Mouse (Mus musculus) heart, embryonic 15.5 days (tissue): ENCODE results near the gene Prss27. TPM values are rescaled to one million over a fixed set of nuclear protein-coding genes. Genes with fewer than 3 reads are reported as not detected.

Experiments used
- ATAC-seq: fragments of 200-750 bp; cut with Nextera tagmentation; replicated peaks from 2 replicates; pipeline ENCODE4 v1.8.0; 2017; ENCODE audit warnings: low read depth, moderate TSS enrichment; ENCODE audit not compliant: insufficient number of reproducible peaks, insufficient read depth, low FRiP score
- H3K27ac ChIP-seq: fragments of 300-500 bp; sonication (generic); 2 replicates; pipeline ENCODE4 v1.5.1; 2015; ENCODE audit warnings: mild to moderate bottlenecking, inconsistent platforms
- H3K27me3 ChIP-seq: fragments of 300-500 bp; sonication (generic); 2 replicates; pipeline ENCODE4 v1.6.1; 2015; ENCODE audit warnings: inconsistent platforms
- H3K36me3 ChIP-seq: fragments of 300-500 bp; sonication (generic); 2 replicates; pipeline ENCODE4 v1.6.1; 2015; ENCODE audit warnings: mild to moderate bottlenecking, inconsistent platforms
- H3K4me1 ChIP-seq: fragments of 300-500 bp; sonication (generic); replicated peaks from 2 replicates; pipeline ENCODE4 v1.6.1; 2015; ENCODE audit warnings: inconsistent platforms
- H3K4me2 ChIP-seq: fragments of 300-500 bp; sonication (generic); 2 replicates; pipeline ENCODE4 v1.6.1; 2015; ENCODE audit warnings: inconsistent platforms, mild to moderate bottlenecking, moderate library complexity
- H3K4me3 ChIP-seq: fragments of 300-500 bp; sonication (generic); 2 replicates; pipeline ENCODE4 v1.5.1; 2015; ENCODE audit warnings: mild to moderate bottlenecking, inconsistent platforms
- H3K9ac ChIP-seq: fragments of 300-500 bp; sonication (generic); 2 replicates; pipeline ENCODE4 v1.6.1; 2015; ENCODE audit warnings: mild to moderate bottlenecking, inconsistent platforms
- H3K9me3 ChIP-seq: fragments of 300-500 bp; sonication (generic); replicated peaks from 2 replicates; pipeline ENCODE4 v1.6.1; 2016; ENCODE audit warnings: inconsistent platforms
- WGBS: fragments of 180-500 bp; shearing (Covaris S2); methylation state at CpG from one replicate; pipeline ENCODE4 v1.1.7; 2015; ENCODE audit warnings: mixed read lengths; 5-methylcytosine and 5-hydroxymethylcytosine counted together
- polyA plus RNA-seq: library from polyadenylated mRNA; unstranded; fragments of >200 nt; fragmentation: Nextera tagmentation; extraction: Ambion mirVana; gene quantifications from 2 replicates; pipeline ENCODE4 v1.2.1, GENCODE M21; 2015

Gene Prss27
- polyA plus RNA-seq, result not detected in 2 replicates

GRCm38 (mm10) chr17:24037844-24038243, at the start of gene Prss27:
TSS of gene Prss27 (plus strand) at chr17:24038144.
- Histone ChIP-seq H3K4me3 (no peak within 1 kb of the TSS), H3K9ac (no peak within 1 kb of the TSS), H3K4me2 (no peak within 1 kb of the TSS), H3K27ac (no peak within 1 kb of the TSS), H3K9me3 (no peaks in the 10 kb centered on the region), H3K4me1 (peaks cover 4% of the 10 kb centered on the region; the same call in 1 of the 2 replicates), H3K27me3 (no peaks in the 10 kb centered on the region), H3K36me3 (no peaks in the 10 kb centered on the region)
- no peak for ATAC-seq
- WGBS, result 56% methylated on average over 4 of the region's 4 CpGs

DNA sequence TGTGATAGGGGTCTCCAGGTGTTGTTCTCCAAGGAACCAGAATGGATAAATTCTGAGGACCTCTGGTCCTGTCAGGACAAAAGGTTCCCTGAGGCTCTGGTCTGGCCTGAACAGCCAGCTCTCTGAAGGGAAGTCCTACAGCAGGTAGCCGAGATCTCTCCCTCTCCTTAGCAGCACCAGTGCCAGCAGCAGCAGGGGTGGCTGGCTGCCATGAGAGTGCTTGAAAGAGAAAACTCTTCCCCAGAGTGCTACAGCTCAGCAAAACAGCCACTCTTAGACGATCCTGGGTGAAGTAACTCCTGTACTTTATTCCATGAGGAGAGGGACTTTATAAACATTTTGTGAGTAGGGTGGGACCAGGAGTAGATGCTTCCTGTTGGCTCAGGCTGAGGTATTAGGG, 48.1 kb upstream of the Prss27 start:
- Histone ChIP-seq H3K9me3 (no peaks in the 10 kb centered on the region), H3K4me2 (no peak overlapping the region), H3K27me3 (peaks cover 16% of the 10 kb centered on the region), H3K36me3 (no peaks in the 10 kb centered on the region), H3K4me1 (peaks cover 8% of the 10 kb centered on the region), H3K9ac (no peak overlapping the region), H3K4me3 (no peak overlapping the region), H3K27ac (no peak overlapping the region)
- WGBS, result 33% methylated on average over 2 of the region's 2 CpGs
- no peak for ATAC-seq

- no peak overlapping the region for H3K9ac ChIP-seq
- H3K36me3 ChIP-seq, result no peaks in the 10 kb centered on the region
- H3K4me1 ChIP-seq, result peaks cover 8% of the 10 kb centered on the region
- ATAC-seq, result no peak; the same call in 1 of the 2 replicates
- no peak overlapping the region for H3K27ac ChIP-seq
- 67% methylated on average over 9 of the region's 9 CpGs for WGBS
- H3K27me3 ChIP-seq, result peaks cover 31% of the 10 kb centered on the region
- H3K4me2 ChIP-seq, result peak overlapping the region; percentile 58
- no peaks in the 10 kb centered on the region for H3K9me3 ChIP-seq
- peak overlapping the region; percentile 25; the same call in 1 of the 2 replicates for H3K4me3 ChIP-seq
Measured at GRCm38 (mm10) chr17:23992789-23993553, 45.0 kb upstream of the Prss27 start.

DNA sequence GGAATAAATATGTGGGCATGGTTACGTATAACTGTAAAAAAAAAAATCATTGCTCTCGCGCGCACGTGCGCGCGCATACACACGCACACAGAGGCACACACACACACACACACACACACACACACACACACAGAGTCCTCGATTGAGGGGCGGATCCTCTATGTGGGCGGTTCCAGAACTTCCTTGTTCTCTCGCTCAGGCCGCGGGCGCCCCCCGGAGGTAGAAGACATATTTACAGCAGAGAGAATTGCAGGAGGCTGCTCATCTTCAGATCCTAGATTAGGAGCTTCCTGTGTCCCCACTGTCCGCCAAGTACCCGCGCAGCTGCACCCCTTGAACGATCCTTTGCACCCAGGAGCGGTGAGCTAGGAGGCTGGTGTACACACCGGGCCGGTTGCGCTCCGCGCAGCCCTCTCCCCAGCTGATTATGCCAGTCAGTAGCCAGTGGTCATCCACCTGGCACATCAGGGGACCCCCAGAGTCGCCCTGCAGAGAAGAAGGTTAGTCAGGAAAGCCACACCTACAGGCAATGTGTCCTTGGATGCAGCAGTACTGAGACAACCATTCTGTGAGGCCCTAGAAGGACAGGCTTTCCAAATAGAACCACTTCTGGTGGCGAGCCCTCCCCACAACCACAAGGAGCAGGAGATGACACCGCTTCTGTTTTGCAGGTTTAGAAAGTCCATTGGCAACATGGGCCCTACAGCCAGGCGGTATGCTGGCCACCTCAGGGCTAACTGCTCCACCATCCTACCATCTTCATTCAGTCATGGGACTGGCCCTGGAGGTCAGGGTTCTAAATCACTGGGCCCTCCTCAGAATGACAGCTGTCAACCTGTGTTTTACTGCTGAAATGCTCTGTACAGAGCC, 44.1 kb upstream of the Prss27 start:
- Histone ChIP-seq H3K4me2 (peak overlapping the region; percentile 58), H3K4me1 (peaks cover 8% of the 10 kb centered on the region), H3K4me3 (peak overlapping the region; percentile 25), H3K27ac (no peak overlapping the region), H3K36me3 (no peaks in the 10 kb centered on the region), H3K9me3 (no peaks in the 10 kb centered on the region), H3K9ac (no peak overlapping the region), H3K27me3 (peaks cover 32% of the 10 kb centered on the region)
- ATAC-seq, result 0 out of 2 replicates have a peak, but pooled peaks have one; percentile 44
- 10% methylated on average over 31 of the region's 31 CpGs for WGBS

DNA sequence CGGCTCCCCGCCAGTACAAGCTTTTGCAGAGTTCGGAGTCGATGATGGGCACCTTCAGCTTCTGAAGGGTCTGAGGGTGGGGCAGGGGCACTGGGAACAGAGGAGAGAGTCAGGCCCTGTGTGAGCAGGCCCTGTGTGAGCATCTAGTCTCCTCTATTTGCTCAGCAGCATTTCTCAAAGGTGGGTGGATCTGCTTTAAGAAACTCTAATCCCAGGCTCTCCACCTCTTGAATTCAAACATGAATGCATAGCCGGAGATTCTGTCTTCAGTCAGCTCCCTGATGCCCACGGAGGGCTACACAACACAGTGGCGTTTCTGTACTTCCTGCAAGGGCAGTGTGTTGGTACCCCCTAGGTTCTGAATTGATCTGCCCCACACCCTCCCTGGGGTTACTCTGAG, 43.3 kb upstream of the Prss27 start:
- no peak overlapping the region for H3K27ac ChIP-seq
- H3K4me1 ChIP-seq, result peaks cover 14% of the 10 kb centered on the region
- no peaks in the 10 kb centered on the region for H3K36me3 ChIP-seq
- H3K9me3 ChIP-seq, result no peaks in the 10 kb centered on the region
- peaks cover 31% of the 10 kb centered on the region for H3K27me3 ChIP-seq
- H3K4me3 ChIP-seq, result no peak overlapping the region
- WGBS, result 75% methylated on average over 7 of the region's 7 CpGs
- no peak for ATAC-seq
- H3K4me2 ChIP-seq, result no peak overlapping the region
- H3K9ac ChIP-seq, result no peak overlapping the region

- Histone ChIP-seq H3K9me3 (no peaks in the 10 kb centered on the region), H3K36me3 (no peaks in the 10 kb centered on the region), H3K27me3 (peaks cover 28% of the 10 kb centered on the region), H3K9ac (no peak overlapping the region), H3K27ac (no peak overlapping the region), H3K4me1 (peaks cover 22% of the 10 kb centered on the region), H3K4me2 (no peak overlapping the region), H3K4me3 (no peak overlapping the region)
- ATAC-seq, result no peak
- 26% methylated on average over 1 of the region's 1 CpGs for WGBS
Measured at GRCm38 (mm10) chr17:23995421-23995820, 42.5 kb upstream of the Prss27 start.

GRCm38 (mm10) chr17:23997901-23998300, 40.0 kb upstream of the Prss27 start, which contains the start of gene Prss22:
TSS of gene Prss22 (minus strand) at chr17:23998100.
- H3K36me3 ChIP-seq, result no peaks in the 10 kb centered on the region
- 59% methylated on average over 2 of the region's 2 CpGs for WGBS
- no peaks in the 10 kb centered on the region for H3K9me3 ChIP-seq
- no peak for ATAC-seq
- H3K4me1 ChIP-seq, result peaks cover 28% of the 10 kb centered on the region
- H3K27me3 ChIP-seq, result peaks cover 28% of the 10 kb centered on the region
- no peak within 1 kb of the TSS for H3K27ac ChIP-seq
- no peak within 1 kb of the TSS for H3K4me3 ChIP-seq
- H3K9ac ChIP-seq, result no peak within 1 kb of the TSS
- H3K4me2 ChIP-seq, result no peak within 1 kb of the TSS

- Histone ChIP-seq H3K9me3 (no peaks in the 10 kb centered on the region), H3K36me3 (no peaks in the 10 kb centered on the region), H3K27me3 (peaks cover 28% of the 10 kb centered on the region), H3K9ac (no peak overlapping the region), H3K4me1 (peaks cover 24% of the 10 kb centered on the region), H3K27ac (no peak overlapping the region), H3K4me2 (no peak overlapping the region), H3K4me3 (no peak overlapping the region)
- ATAC-seq, result no peak
- 56% methylated on average over 6 of the region's 6 CpGs for WGBS
Measured at GRCm38 (mm10) chr17:23998383-23998782, 39.6 kb upstream of the Prss27 start.

DNA sequence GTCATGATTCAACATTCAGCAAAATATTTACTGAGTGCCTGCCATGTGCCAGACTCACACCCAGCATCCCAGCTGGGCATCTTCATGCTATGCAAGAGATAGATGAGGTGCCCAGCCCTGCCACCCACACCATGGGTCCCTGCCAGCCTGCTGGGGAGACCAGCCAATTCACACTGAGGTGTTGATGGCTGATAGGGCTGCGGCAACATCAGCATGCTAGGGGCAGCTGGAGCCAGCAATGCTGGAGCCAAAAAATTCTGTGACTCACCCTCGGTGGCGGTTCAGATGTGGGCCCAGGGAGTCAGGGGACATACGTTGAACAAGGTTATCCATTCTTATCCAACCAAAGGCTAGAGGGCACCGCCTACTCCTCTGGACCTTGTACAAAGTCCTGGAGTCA, 37.5 kb upstream of the Prss27 start:
- 12% methylated on average over 5 of the region's 5 CpGs for WGBS

DNA sequence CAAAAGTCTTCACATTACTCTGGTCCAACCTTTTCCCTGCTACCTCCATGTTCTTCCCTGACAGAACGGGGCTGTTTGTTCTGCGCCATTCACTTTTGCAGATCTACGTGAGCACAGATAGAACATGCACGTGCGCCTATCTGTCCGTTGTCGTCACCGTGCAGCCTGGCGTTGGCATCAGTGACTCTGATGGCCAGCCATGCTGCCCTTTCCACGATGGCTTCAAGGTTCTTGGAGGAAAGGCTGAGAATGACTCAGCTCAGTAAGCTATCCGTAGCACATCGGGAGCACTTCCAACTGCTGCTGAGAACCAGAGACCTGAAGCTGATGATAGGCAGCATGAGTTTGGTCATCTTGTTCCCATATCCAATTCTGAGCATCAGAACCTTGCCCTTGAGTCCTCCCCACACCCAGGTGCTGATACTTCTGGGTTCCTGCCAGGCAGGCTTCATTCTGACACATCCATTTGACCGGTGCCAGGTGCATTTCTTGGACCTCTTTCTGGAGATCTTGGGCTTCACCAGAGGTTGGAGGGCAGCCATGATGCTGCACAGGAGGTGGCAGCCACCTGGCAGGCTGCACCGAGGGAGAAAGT, 33.8 kb upstream of the Prss27 start:
- H3K27ac ChIP-seq, result no peak overlapping the region
- no peak overlapping the region for H3K4me3 ChIP-seq
- WGBS, result 86% methylated on average over 14 of the region's 14 CpGs
- no peak overlapping the region for H3K4me2 ChIP-seq
- no peak overlapping the region for H3K9ac ChIP-seq
- no peaks in the 10 kb centered on the region for H3K9me3 ChIP-seq
- no peaks in the 10 kb centered on the region for H3K27me3 ChIP-seq
- no peak for ATAC-seq
- H3K36me3 ChIP-seq, result no peaks in the 10 kb centered on the region
- H3K4me1 ChIP-seq, result peaks cover 19% of the 10 kb centered on the region

More for the DNA sequence above, 37.5 kb upstream of the Prss27 start:
- no peak overlapping the region for H3K9ac ChIP-seq
- peak overlapping the region; percentile 51 for H3K27ac ChIP-seq
- peak overlapping the region; percentile 6; the same call in 1 of the 2 replicates for H3K4me2 ChIP-seq
- no peaks in the 10 kb centered on the region for H3K36me3 ChIP-seq
- peaks cover 11% of the 10 kb centered on the region for H3K27me3 ChIP-seq
- peak; percentile 73 for ATAC-seq
- H3K4me3 ChIP-seq, result no peak overlapping the region
- H3K4me1 ChIP-seq, result peaks cover 20% of the 10 kb centered on the region
- H3K9me3 ChIP-seq, result no peaks in the 10 kb centered on the region

DNA sequence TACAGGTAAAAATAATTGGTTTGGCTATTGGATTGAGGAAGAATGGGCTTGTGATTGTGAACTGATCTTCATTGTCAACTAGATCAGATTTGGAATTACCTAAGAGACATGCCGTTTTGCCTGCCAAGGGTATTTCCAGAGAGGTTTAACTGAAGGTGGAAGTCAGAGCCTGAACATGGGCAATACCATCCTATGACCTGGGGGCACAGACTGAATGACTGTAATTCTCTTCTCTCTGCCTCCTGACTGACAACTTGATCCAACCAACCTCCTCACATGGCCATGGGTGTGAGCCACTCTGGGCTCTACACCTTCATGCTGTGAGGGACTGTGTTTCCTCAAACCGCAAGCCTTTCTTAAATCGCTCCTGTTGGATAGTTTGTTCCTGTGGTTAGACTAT, 32.9 kb upstream of the Prss27 start:
- Histone ChIP-seq H3K9me3 (no peaks in the 10 kb centered on the region), H3K36me3 (no peaks in the 10 kb centered on the region), H3K4me2 (no peak overlapping the region), H3K27me3 (no peaks in the 10 kb centered on the region), H3K4me1 (peaks cover 10% of the 10 kb centered on the region), H3K27ac (no peak overlapping the region), H3K4me3 (no peak overlapping the region), H3K9ac (no peak overlapping the region)
- 87% methylated on average over 3 of the region's 3 CpGs for WGBS
- no peak for ATAC-seq
